Mouse (Mus musculus) lung, embryonic 14.5 days (tissue): Measurements from ENCODE around the gene Abca1. TPM values are rescaled to one million over a fixed set of nuclear protein-coding genes. Genes with fewer than 3 reads are reported as not detected.
A peak's percentile ranks its signal among the peaks of the same experiment; 100 is the strongest.

Experiments used
- ATAC-seq: fragments of 200-750 bp; cut with Nextera tagmentation; 2 replicates; pipeline ENCODE4 v1.8.0; 2017; ENCODE audit warnings: mild to moderate bottlenecking, moderate TSS enrichment, moderate library complexity; ENCODE audit not compliant: insufficient read depth
- DNase-seq: peaks from one replicate; pipeline ENCODE4 v3.0.0-alpha.2; 2015
- H3K27ac ChIP-seq: fragments of 300-500 bp; sonication (generic); 2 replicates; pipeline ENCODE4 v1.5.1; 2014; ENCODE audit warnings: low read depth, mild to moderate bottlenecking, moderate library complexity
- H3K27me3 ChIP-seq: fragments of 300-500 bp; sonication (generic); 2 replicates; pipeline ENCODE4 v1.6.1; 2014; ENCODE audit warnings: low read length, control low read depth; ENCODE audit not compliant: insufficient read depth
- H3K36me3 ChIP-seq: fragments of 300-500 bp; sonication (generic); 2 replicates; pipeline ENCODE4 v1.6.1; 2014; ENCODE audit warnings: control low read depth; ENCODE audit not compliant: insufficient read depth
- H3K4me1 ChIP-seq: fragments of 300-500 bp; sonication (generic); 2 replicates; pipeline ENCODE4 v1.6.1; 2014; ENCODE audit warnings: antibody characterized with exemption, control low read depth; ENCODE audit not compliant: insufficient read depth
- H3K4me2 ChIP-seq: fragments of 300-500 bp; sonication (generic); 2 replicates; pipeline ENCODE4 v1.6.1; 2014; ENCODE audit warnings: mild to moderate bottlenecking
- H3K4me3 ChIP-seq: fragments of 300-500 bp; sonication (generic); 2 replicates; pipeline ENCODE4 v1.5.1; 2014; ENCODE audit warnings: low read depth, low read length
- H3K9ac ChIP-seq: fragments of 300-500 bp; sonication (generic); 2 replicates; pipeline ENCODE4 v1.6.1; 2014
- H3K9me3 ChIP-seq: fragments of 300-500 bp; sonication (generic); 2 replicates; pipeline ENCODE4 v1.6.1; 2016; ENCODE audit warnings: low read depth, low read length, control low read depth
- CTCF ChIP-seq: IDR thresholded peaks from 2 replicates; pipeline ENCODE4 v1.5.1; 2016; ENCODE audit warnings: antibody characterized with exemption, low read depth
- WGBS: fragments of 180-500 bp; shearing (Covaris S2); extraction: QIAGEN DNeasy Blood & Tissue Kit; methylation state at CpG from one replicate; pipeline ENCODE4 v1.1.7; 2014; 5-methylcytosine and 5-hydroxymethylcytosine counted together
- polyA plus RNA-seq: library from polyadenylated mRNA; unstranded; fragments of >200 nt; fragmentation: Nextera tagmentation; extraction: Ambion mirVana; gene quantifications from 2 replicates; pipeline ENCODE4 v1.2.1, GENCODE M21; 2014

Abca1 gene
- polyA plus RNA-seq, 1 experiment from 2014 or later = 13.6 TPM

DNA sequence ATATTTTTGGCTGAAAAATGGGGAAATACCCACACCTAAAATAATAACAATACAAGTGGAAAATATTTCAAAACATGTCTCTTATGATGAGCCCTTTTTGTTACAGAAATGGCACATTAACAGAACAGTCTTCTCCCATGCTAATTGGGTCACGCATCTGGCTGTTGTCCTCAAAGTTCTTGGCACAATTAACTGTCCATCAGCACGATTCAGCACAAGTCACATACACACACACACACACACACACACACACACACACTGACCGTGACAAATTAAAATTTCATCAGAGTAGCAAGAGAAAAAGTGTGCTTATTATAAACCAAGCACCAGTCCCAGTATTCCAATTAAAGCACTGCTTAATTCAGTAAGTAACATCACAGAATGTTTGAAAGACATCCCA is 55.1 kb downstream of the Abca1 start:
- ATAC-seq (no peak), DNase-seq (no peak)
- 0 out of 2 replicates have a peak, but pooled peaks cover 4% of the 10 kb centered on the region for H3K4me1 ChIP-seq
- no peaks in the 10 kb centered on the region for H3K27me3 ChIP-seq
- H3K27ac ChIP-seq = no peak overlapping the region
- 84% methylated on average over 3 of the region's 3 CpGs for WGBS
- no peak overlapping the region for H3K4me2 ChIP-seq
- no peak overlapping the region for H3K4me3 ChIP-seq
- TF ChIP-seq CTCF = no peak
- H3K9ac ChIP-seq = no peak overlapping the region
- no peaks in the 10 kb centered on the region for H3K36me3 ChIP-seq
- no peaks in the 10 kb centered on the region for H3K9me3 ChIP-seq

- H3K27ac ChIP-seq = no peak overlapping the region
- H3K27me3 ChIP-seq = no peaks in the 10 kb centered on the region
- no peaks in the 10 kb centered on the region for H3K36me3 ChIP-seq
- no peak overlapping the region for H3K4me3 ChIP-seq
- ATAC-seq (no peak), DNase-seq (no peak)
- TF ChIP-seq CTCF = no peak
- H3K9me3 ChIP-seq = no peaks in the 10 kb centered on the region
- no peak overlapping the region for H3K9ac ChIP-seq
- no peak overlapping the region for H3K4me2 ChIP-seq
- 47% methylated on average over 7 of the region's 7 CpGs for WGBS
- H3K4me1 ChIP-seq = no peaks in the 10 kb centered on the region
These were observed 57.2 kb downstream of the Abca1 start for GRCm38 (mm10) chr4:53102529-53102928.

DNA sequence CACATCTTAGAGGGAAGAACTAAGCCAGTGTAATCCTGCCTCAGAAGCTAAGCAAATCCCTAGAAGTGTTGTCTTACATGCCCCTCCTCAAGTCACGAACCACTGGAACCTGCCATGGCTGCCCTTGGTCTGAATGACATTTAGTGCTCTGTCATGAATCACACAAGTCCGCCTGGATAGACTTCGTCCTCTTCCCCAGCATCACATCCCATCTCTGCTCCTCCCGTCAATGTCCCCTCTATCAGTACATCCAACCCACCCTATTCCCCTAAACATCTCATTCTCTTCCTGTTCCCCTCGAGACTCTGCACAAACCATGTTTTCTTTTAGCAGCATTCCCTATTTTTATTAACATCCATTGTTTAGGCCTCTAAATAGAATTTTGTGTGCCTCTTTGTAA is 58.4 kb downstream of the Abca1 start:
- no peaks in the 10 kb centered on the region for H3K4me1 ChIP-seq
- 78% methylated on average over 5 of the region's 5 CpGs for WGBS
- no peak overlapping the region for H3K9ac ChIP-seq
- no peak for TF ChIP-seq CTCF
- no peak overlapping the region for H3K4me3 ChIP-seq
- DNase-seq = no peak
- no peaks in the 10 kb centered on the region for H3K9me3 ChIP-seq
- no peak for ATAC-seq
- H3K27me3 ChIP-seq = no peaks in the 10 kb centered on the region
- H3K4me2 ChIP-seq = no peak overlapping the region
- H3K27ac ChIP-seq = no peak overlapping the region
- H3K36me3 ChIP-seq = no peaks in the 10 kb centered on the region

GRCm38 (mm10) chr4:53100492-53100891 is 59.2 kb downstream of the Abca1 start:
- ATAC-seq = no peak
- no peak overlapping the region for H3K9ac ChIP-seq
- 89% methylated on average over 9 of the region's 9 CpGs for WGBS

DNA sequence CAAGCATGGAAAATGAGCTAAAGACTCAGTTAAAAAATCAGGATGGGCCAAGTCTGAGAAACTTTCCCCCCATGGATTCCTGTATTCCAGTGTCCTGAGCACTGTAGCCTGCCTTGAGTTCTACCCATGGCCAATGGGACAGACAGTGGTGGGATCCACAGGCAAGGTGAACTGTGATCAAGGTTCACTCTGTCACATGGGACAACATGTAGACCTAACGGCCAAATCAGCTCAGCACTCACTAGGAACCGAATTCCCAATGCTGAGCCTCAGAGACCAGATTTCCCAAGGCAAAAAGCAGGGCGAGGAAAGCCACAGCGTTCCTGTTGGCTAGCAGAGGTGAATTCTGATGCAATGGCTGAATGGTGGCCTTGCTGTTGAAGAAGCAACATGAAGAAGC is 64.8 kb downstream of the Abca1 start:
- no peak for ATAC-seq
- H3K27me3 ChIP-seq = no peaks in the 10 kb centered on the region
- no peaks in the 10 kb centered on the region for H3K9me3 ChIP-seq
- no peaks in the 10 kb centered on the region for H3K4me1 ChIP-seq
- H3K27ac ChIP-seq = no peak overlapping the region
- peaks cover 35% of the 10 kb centered on the region for H3K36me3 ChIP-seq
- WGBS = 88% methylated on average over 4 of the region's 4 CpGs
- DNase-seq = no peak
- no peak overlapping the region for H3K9ac ChIP-seq
- TF ChIP-seq CTCF = no peak
- no peak overlapping the region for H3K4me3 ChIP-seq
- H3K4me2 ChIP-seq = no peak overlapping the region

More at GRCm38 (mm10) chr4:53100492-53100891, 59.2 kb downstream of the Abca1 start:
- Histone ChIP-seq H3K4me2 (no peak overlapping the region), H3K27me3 (no peaks in the 10 kb centered on the region), H3K9me3 (no peaks in the 10 kb centered on the region), H3K36me3 (no peaks in the 10 kb centered on the region), H3K4me1 (no peaks in the 10 kb centered on the region), H3K27ac (no peak overlapping the region), H3K4me3 (no peak overlapping the region)
- no peak for TF ChIP-seq CTCF
- DNase-seq = no peak

DNA sequence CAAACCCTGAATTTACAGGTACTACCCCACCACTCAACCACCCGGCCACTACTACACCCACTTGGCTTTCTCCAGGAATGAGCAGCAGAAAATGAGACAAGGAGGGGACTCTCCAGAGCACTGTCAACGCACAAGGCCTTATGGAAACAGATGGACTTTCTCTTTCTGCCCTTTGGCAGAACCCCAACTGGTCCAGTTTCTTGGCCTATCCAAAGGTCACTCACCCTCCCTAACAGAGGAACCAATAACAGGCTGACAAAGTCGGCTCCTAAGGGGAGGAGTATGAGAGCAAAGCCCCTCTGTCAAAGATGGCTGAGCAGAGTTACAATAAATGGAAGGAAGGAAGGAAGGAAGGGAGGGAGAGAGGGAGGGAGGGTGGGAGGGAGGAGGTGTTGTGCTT is 65.4 kb downstream of the Abca1 start:
- H3K9me3 ChIP-seq = no peaks in the 10 kb centered on the region
- no peak overlapping the region for H3K4me2 ChIP-seq
- no peak overlapping the region for H3K4me3 ChIP-seq
- H3K4me1 ChIP-seq = no peaks in the 10 kb centered on the region
- 56% methylated on average over 3 of the region's 3 CpGs for WGBS
- TF ChIP-seq CTCF = no peak
- peaks cover 40% of the 10 kb centered on the region for H3K36me3 ChIP-seq
- no peak overlapping the region for H3K27ac ChIP-seq
- DNase-seq (peak; percentile 48), ATAC-seq (no peak)
- H3K27me3 ChIP-seq = no peaks in the 10 kb centered on the region
- no peak overlapping the region for H3K9ac ChIP-seq

DNA sequence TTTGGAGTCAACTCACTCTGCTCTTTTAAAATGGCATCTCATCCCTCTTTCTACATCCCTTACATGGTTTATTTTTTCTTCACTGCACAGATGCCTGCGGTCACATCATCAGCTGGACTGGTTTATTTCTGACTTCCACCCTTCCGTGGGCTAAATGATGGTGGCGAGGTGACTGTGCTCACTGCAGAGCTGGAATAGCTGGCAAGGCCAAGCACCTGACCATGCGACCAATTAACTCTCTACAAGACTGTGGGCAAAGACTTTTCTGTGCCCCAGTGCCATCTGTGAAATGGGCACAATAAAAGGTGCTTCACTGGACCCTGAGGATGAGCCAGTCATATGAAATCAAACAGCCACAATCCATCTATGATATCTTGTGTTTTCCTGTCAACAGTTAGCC is 66.1 kb downstream of the Abca1 start:
- TF ChIP-seq CTCF = no peak
- Histone ChIP-seq H3K4me2 (no peak overlapping the region), H3K27ac (no peak overlapping the region), H3K27me3 (no peaks in the 10 kb centered on the region), H3K9ac (no peak overlapping the region), H3K9me3 (no peaks in the 10 kb centered on the region), H3K36me3 (peaks cover 46% of the 10 kb centered on the region), H3K4me1 (no peaks in the 10 kb centered on the region), H3K4me3 (no peak overlapping the region)
- ATAC-seq (no peak), DNase-seq (no peak)
- WGBS = 87% methylated on average over 4 of the region's 4 CpGs

DNA sequence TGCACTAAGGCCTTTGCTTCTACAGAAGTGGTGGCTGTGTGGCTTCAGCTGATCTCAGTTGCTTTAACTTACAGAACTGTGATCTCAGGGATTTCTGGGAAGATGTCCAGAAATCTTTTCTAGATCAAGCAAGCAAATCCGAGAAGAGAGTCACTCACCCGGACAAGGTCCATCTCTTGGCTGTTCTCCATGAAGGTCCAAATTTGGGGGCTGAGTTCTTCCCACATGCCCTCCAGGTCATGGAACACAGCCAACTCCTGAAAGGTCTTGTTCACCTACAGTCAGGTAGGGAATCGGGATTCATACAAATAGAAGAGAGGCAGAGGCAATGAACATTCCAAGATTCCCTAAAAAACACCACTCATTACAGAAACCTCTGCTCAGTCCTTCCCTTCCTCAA is 70.1 kb downstream of the Abca1 start:
- H3K4me1 ChIP-seq = no peaks in the 10 kb centered on the region
- ATAC-seq (no peak), DNase-seq (peak; percentile 27)
- no peak for TF ChIP-seq CTCF
- H3K27ac ChIP-seq = no peak overlapping the region
- no peaks in the 10 kb centered on the region for H3K27me3 ChIP-seq
- no peak overlapping the region for H3K9ac ChIP-seq
- H3K9me3 ChIP-seq = no peaks in the 10 kb centered on the region
- H3K36me3 ChIP-seq = peaks cover 54% of the 10 kb centered on the region
- H3K4me3 ChIP-seq = no peak overlapping the region
- H3K4me2 ChIP-seq = no peak overlapping the region
- 76% methylated on average over 3 of the region's 3 CpGs for WGBS
